Mouse (Mus musculus) cerebellum, adult 2 months (tissue): ENCODE results near the gene Srd5a3. TPM values are rescaled to one million over a fixed set of nuclear protein-coding genes. Genes with fewer than 3 reads are reported as not detected.

Source experiments
- DNase-seq, 2 experiments: peaks; one replicate each; pipeline ENCODE4 v3.0.0; 2021
- H3K27ac ChIP-seq: fragments of 200-500 bp; 2 replicates; pipeline ENCODE4 v1.5.1; 2012; ENCODE audit warnings: low read length, control low read depth, inconsistent platforms; ENCODE audit not compliant: insufficient read depth
- H3K27me3 ChIP-seq: fragments of 200-500 bp; 2 replicates; pipeline ENCODE4 v1.6.1; 2012; ENCODE audit warnings: inconsistent platforms, mild to moderate bottlenecking, low read length, moderate library complexity; ENCODE audit not compliant: control insufficient read depth, insufficient read depth
- H3K4me1 ChIP-seq: fragments of 200-500 bp; 2 replicates; pipeline ENCODE4 v1.6.1; 2011; ENCODE audit warnings: low read length; ENCODE audit not compliant: control insufficient read depth, insufficient read depth
- H3K4me3 ChIP-seq: fragments of 200-500 bp; replicated peaks from 2 replicates; pipeline ENCODE3; 2011; ENCODE audit warnings: mild to moderate bottlenecking, low read depth, low read length, control low read depth; ENCODE audit not compliant: insufficient read depth
- CTCF ChIP-seq: fragments of 200-500 bp; IDR thresholded peaks from 2 replicates; pipeline ENCODE4 v1.5.1; 2011; ENCODE audit warnings: low read depth, mild to moderate bottlenecking, control low read depth, low read length, moderate library complexity, borderline replicate concordance; ENCODE audit not compliant: insufficient read depth
- POLR2A ChIP-seq: fragments of 200-500 bp; IDR thresholded peaks from 2 replicates; pipeline ENCODE4 v1.6.1; 2011; ENCODE audit warnings: low read length, control low read depth, borderline replicate concordance; ENCODE audit not compliant: insufficient read depth
- WGBS: fragments of 180-500 bp; shearing (Covaris S2); methylation state at CpG from one replicate; pipeline ENCODE4 v1.1.7; 2018; 5-methylcytosine and 5-hydroxymethylcytosine counted together
- polyA plus RNA-seq: library from polyadenylated mRNA; depleted of rRNA; stranded (reverse); fragments of >200 nt; gene quantifications from 2 replicates; pipeline ENCODE4 v1.2.3, GENCODE M21; 2012; rRNA removed

Srd5a3 gene
- polyA plus RNA-seq, 1 experiment: 19.3 TPM

- DNase-seq: no peak
- WGBS: 92% methylated on average over 13 of the region's 13 CpGs
- no peak overlapping the region for H3K27ac ChIP-seq
- H3K4me3 ChIP-seq: no peak overlapping the region
- no peak for TF ChIP-seq CTCF
- no peak for TF ChIP-seq POLR2A
- no peaks in the 10 kb centered on the region for H3K4me1 ChIP-seq
- no peaks in the 10 kb centered on the region for H3K27me3 ChIP-seq
Observed at GRCm38 (mm10) chr5:76199346-76199745, 59.3 kb downstream of the Srd5a3 start.

DNA sequence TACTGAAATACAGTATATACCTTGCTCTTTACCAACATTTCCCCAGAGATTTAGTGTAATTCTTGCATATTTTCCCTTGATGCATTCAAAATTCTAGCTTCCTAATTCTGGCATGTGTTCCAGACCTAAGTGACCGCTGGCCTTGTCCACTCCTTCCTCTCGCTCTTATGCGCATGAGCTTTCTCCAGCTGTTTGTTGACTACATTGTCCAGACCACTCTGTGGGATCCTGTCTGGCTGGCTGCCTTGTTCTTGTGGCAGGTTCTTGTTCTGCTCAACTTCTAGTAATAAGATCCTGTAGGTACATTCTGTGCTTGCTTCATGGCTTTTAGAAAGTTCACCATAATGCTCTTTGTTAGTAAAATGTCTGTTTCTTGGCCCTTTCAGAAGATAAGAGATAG lies 63.1 kb downstream of the Srd5a3 start:
- Histone ChIP-seq H3K4me1 (no peaks in the 10 kb centered on the region), H3K27ac (no peak overlapping the region), H3K27me3 (no peaks in the 10 kb centered on the region), H3K4me3 (no peak overlapping the region)
- no peak for DNase-seq
- TF ChIP-seq POLR2A (no peak), CTCF (no peak)
- 83% methylated on average over 3 of the region's 3 CpGs for WGBS

Other genes with a start within 250 kb of the Srd5a3 start
- gene Kdr, start 161.8 kb upstream of the Srd5a3 start, polyA plus RNA-seq: 6.7 and 7.1 TPM in 2 replicates
- 36.7 and 37.5 TPM in 2 replicates for gene Tmem165, start 43.6 kb downstream of the Srd5a3 start, polyA plus RNA-seq
- gene Clock, start 164.5 kb downstream of the Srd5a3 start, polyA plus RNA-seq: 25.3 and 27.1 TPM in 2 replicates
- gene Pdcl2, start 190.9 kb downstream of the Srd5a3 start, polyA plus RNA-seq: not detected in 2 replicates
- 0.27 TPM in 1 of 2 replicates, not detected in the other for gene Nmu, start 223.5 kb downstream of the Srd5a3 start, polyA plus RNA-seq